Mouse (Mus musculus): ENCODE results near the gene Kif13a. TPM values are rescaled to one million over a fixed set of nuclear protein-coding genes. Genes with fewer than 3 reads are reported as not detected.
A peak's percentile ranks its signal among the peaks of the same experiment; 100 is the strongest.

Gene Kif13a
- polyA plus RNA-seq, 1 experiment: 17.4 TPM

DNA sequence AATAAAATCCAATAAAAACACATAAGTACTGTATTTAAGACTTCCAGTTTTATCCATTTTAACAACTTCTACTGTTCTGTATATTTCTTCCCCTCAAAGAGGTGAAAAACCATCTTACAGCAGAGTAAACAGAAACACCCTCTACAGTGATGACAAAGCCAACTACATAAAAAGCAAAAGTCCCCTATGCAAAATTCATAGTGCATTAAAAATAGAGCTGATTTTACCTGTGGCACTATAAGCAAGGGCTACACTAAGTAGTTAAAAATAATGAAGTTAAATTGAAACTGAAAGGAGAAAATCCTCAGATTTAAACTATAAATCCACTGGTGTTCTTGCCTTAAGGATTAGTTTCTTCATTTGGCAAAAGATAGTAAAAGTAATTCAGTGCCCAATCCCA is 208.7 kb downstream of the Kif13a start:
- Histone ChIP-seq H3K4me3 (ENCODE audit: insufficient read depth, low read depth, low read length) (no peak overlapping the region), H3K4me1 (ENCODE audit: control insufficient read depth, insufficient read depth, low read length) (peaks cover 9% of the 10 kb centered on the region), H3K36me3 (ENCODE audit: control insufficient read depth, insufficient read depth, low read length) (no peaks in the 10 kb centered on the region), H3K27ac (ENCODE audit: insufficient read depth, low read depth, low read length) (no peak overlapping the region), H3K27me3 (replicated peaks; ENCODE audit: control insufficient read depth, insufficient read depth, low read length) (no peaks in the 10 kb centered on the region)
- no peak for DNase-seq
- TF ChIP-seq POLR2A (IDR thresholded peaks at IDR 0.05; ENCODE audit: low read depth, low read length) (no peak), CTCF (conservative IDR thresholded peaks at IDR 0.05; ENCODE audit: insufficient read depth, insufficient read length, low read depth, low read length) (no peak)

DNA sequence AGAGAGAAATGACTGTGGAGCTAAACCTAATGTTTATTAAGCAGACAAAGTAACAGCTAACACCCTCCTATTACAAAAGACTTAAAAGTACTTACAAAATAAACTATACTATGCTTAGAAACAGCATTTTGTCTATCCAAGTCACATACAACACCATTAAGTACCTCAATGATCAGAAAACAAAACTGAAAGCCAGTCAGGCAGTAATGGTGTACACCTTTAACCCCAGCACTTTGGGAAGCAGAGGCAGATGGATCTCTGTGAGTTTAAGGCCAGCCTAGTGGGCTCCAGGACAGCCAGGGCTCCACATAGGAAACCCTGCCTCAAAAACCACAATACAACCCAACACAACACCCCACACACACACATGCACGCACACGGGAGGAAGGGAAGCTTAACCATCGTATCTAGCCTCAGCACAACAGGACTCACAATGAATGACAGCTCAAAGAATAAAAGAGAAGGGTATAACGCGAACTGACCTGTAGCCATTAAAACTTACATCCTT is 210.7 kb downstream of the Kif13a start:
- no peak for DNase-seq
- 75% methylated on average over 5 of the region's 5 CpGs for WGBS
- Histone ChIP-seq H3K27me3 (replicated peaks; ENCODE audit: control insufficient read depth, insufficient read depth, low read length) (no peaks in the 10 kb centered on the region), H3K27ac (ENCODE audit: insufficient read depth, low read depth, low read length) (no peak overlapping the region), H3K4me3 (ENCODE audit: insufficient read depth, low read depth, low read length) (no peak overlapping the region), H3K4me1 (ENCODE audit: control insufficient read depth, insufficient read depth, low read length) (0 out of 2 replicates have a peak, but pooled peaks cover 3% of the 10 kb centered on the region), H3K36me3 (ENCODE audit: control insufficient read depth, insufficient read depth, low read length) (no peaks in the 10 kb centered on the region; the same call in none of the 2 replicates)
- TF ChIP-seq POLR2A (IDR thresholded peaks at IDR 0.05; ENCODE audit: low read depth, low read length) (no peak), CTCF (conservative IDR thresholded peaks at IDR 0.05; ENCODE audit: insufficient read depth, insufficient read length, low read depth, low read length) (no peak)

DNA sequence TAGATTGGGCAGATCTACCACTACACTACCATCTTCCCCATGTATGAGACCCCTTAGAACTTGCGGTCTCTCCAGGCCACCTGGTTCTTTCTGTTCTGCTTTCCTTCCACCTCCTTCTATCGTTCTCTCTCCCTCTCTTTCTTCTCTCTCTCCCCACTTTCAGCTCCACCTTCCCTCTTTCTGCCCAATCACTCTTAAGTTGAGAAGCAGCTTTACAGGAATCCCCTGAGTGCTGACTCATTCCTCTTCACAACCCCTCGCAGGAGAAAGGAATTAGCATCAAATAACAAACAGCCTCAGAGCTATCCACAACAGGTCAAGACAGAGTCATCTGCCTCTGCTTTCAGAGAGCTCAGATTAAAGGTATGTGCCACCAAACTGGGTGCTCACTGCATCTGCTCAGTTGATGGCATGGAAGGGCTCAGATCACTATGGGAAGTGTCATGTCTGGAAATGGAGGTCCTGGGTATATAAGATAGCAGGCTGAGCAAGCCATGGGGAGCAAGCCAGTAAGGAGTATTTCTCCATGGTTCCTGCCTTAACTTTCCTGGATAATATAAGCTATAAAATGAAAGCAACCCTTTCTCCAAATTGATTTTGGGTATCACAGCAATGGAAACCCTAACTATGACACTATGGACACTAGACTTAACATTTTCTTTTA is 213.6 kb downstream of the Kif13a start:
- no peaks in the 10 kb centered on the region; the same call in none of the 2 replicates for H3K36me3 ChIP-seq (ENCODE audit: control insufficient read depth, insufficient read depth, low read length)
- no peak for DNase-seq
- TF ChIP-seq POLR2A (IDR thresholded peaks at IDR 0.05; ENCODE audit: low read depth, low read length) (no peak), CTCF (conservative IDR thresholded peaks at IDR 0.05; ENCODE audit: insufficient read depth, insufficient read length, low read depth, low read length) (no peak)
- no peaks in the 10 kb centered on the region for H3K27me3 ChIP-seq (replicated peaks; ENCODE audit: control insufficient read depth, insufficient read depth, low read length)
- no peak overlapping the region for H3K4me3 ChIP-seq (ENCODE audit: insufficient read depth, low read depth, low read length)
- 69% methylated on average over 3 of the region's 3 CpGs for WGBS
- H3K4me1 ChIP-seq (ENCODE audit: control insufficient read depth, insufficient read depth, low read length): 0 out of 2 replicates have a peak, but pooled peaks cover 3% of the 10 kb centered on the region
- H3K27ac ChIP-seq (ENCODE audit: insufficient read depth, low read depth, low read length): no peak overlapping the region

DNA sequence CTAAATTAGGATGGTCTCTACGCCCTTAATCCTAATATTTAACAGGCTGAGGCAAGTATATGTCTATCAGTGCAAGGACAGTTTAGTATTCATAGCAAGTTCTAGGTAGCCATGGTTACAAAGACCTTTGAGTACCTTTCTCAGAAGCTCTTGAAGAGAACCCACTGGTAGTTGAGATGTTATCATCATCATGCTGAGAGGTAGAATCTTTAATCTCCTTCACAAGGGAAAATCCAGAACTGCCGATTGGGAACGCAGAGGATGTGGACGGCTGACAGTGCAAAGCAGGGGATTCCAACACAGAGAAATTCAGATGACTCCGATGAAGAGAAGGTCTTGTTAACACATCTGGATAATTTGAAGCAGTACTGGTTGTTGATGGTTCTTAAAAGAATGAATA is 216.2 kb downstream of the Kif13a start:
- no peak for DNase-seq
- Histone ChIP-seq H3K27me3 (replicated peaks; ENCODE audit: control insufficient read depth, insufficient read depth, low read length) (no peaks in the 10 kb centered on the region), H3K4me1 (ENCODE audit: control insufficient read depth, insufficient read depth, low read length) (0 out of 2 replicates have a peak, but pooled peaks cover 3% of the 10 kb centered on the region), H3K27ac (ENCODE audit: insufficient read depth, low read depth, low read length) (no peak overlapping the region), H3K36me3 (ENCODE audit: control insufficient read depth, insufficient read depth, low read length) (no peaks in the 10 kb centered on the region; the same call in none of the 2 replicates), H3K4me3 (ENCODE audit: insufficient read depth, low read depth, low read length) (no peak overlapping the region)
- WGBS: 91% methylated on average over 5 of the region's 5 CpGs
- no peak for TF ChIP-seq POLR2A (IDR thresholded peaks at IDR 0.05; ENCODE audit: low read depth, low read length)
- no peak for TF ChIP-seq CTCF (conservative IDR thresholded peaks at IDR 0.05; ENCODE audit: insufficient read depth, insufficient read length, low read depth, low read length)

DNA sequence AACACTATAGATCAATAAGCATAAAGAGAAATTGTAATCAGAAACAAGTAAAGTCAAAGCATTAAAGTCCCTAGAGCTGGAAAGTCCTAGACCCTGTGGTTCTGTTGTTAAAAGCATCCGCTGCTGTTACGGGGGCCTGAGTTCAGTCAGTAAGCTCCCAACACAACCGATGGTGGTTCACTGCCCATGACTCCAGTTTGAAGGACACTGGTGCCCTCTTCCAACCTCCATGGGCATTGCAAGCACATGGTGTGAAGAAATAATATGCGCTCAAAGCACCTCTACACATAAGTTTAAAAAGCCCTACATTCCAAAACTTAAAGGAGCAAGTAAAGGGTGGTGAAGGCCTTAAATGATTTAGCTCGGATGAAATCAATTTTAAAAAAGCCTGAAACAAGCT is 226.5 kb downstream of the Kif13a start:
- Histone ChIP-seq H3K27ac (ENCODE audit: insufficient read depth, low read depth, low read length) (no peak overlapping the region), H3K36me3 (ENCODE audit: control insufficient read depth, insufficient read depth, low read length) (peaks cover 1% of the 10 kb centered on the region; the same call in 1 of the 2 replicates), H3K4me3 (ENCODE audit: insufficient read depth, low read depth, low read length) (no peak overlapping the region), H3K27me3 (replicated peaks; ENCODE audit: control insufficient read depth, insufficient read depth, low read length) (no peaks in the 10 kb centered on the region), H3K4me1 (ENCODE audit: control insufficient read depth, insufficient read depth, low read length) (no peaks in the 10 kb centered on the region)
- no peak for TF ChIP-seq POLR2A (IDR thresholded peaks at IDR 0.05; ENCODE audit: low read depth, low read length)
- peak; percentile 63 for TF ChIP-seq CTCF (conservative IDR thresholded peaks at IDR 0.05; ENCODE audit: insufficient read depth, insufficient read length, low read depth, low read length)
- WGBS: 75% methylated on average over 5 of the region's 5 CpGs
- DNase-seq: peak; percentile 47

DNA sequence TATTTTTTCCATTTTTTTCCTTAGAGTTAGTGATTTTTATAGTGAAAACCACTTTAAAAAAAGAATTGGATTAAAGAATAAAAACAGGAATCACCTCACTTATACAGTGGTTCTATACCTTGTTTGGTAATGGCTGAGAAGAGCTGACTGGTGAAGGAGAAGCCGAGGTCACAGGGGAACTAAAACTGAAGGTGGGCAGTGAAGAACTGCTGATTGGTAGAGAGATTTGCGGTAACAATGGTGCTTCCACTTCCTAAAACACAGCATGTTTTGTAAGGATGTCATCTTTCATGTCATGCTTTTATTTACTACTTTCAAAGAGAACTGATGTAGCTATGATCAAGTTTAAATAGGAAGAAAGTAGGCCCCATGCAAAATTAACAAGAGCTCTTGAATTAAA is 228.2 kb downstream of the Kif13a start:
- Histone ChIP-seq H3K4me1 (ENCODE audit: control insufficient read depth, insufficient read depth, low read length) (0 out of 2 replicates have a peak, but pooled peaks cover 4% of the 10 kb centered on the region), H3K27ac (ENCODE audit: insufficient read depth, low read depth, low read length) (no peak overlapping the region), H3K36me3 (ENCODE audit: control insufficient read depth, insufficient read depth, low read length) (peaks cover 1% of the 10 kb centered on the region; the same call in 1 of the 2 replicates), H3K27me3 (replicated peaks; ENCODE audit: control insufficient read depth, insufficient read depth, low read length) (no peaks in the 10 kb centered on the region), H3K4me3 (ENCODE audit: insufficient read depth, low read depth, low read length) (no peak overlapping the region)
- 87% methylated on average over 2 of the region's 2 CpGs for WGBS
- DNase-seq: no peak
- TF ChIP-seq POLR2A (IDR thresholded peaks at IDR 0.05; ENCODE audit: low read depth, low read length): no peak
- TF ChIP-seq CTCF (conservative IDR thresholded peaks at IDR 0.05; ENCODE audit: insufficient read depth, insufficient read length, low read depth, low read length): no peak

DNA sequence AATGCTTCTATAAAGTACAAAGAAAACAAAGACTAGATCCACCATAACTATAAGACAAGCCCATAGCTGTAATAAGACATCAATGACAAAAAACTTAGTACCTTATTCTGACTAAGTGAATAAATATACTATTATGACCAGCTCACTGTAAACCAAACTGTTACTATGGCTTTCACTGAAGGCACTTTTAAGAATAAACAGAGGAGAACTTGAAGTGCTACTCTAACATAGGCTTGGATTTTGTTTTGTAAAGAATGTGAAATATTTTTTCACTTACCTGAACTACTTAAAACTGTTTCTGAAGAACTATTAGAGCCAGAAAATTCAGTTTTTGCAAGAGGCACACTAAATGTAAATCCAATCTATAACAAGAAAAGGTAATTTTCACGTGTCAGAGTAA is 230.3 kb downstream of the Kif13a start:
- Histone ChIP-seq H3K27me3 (replicated peaks; ENCODE audit: control insufficient read depth, insufficient read depth, low read length) (no peaks in the 10 kb centered on the region), H3K36me3 (ENCODE audit: control insufficient read depth, insufficient read depth, low read length) (peaks cover 1% of the 10 kb centered on the region; the same call in 1 of the 2 replicates), H3K4me3 (ENCODE audit: insufficient read depth, low read depth, low read length) (no peak overlapping the region), H3K4me1 (ENCODE audit: control insufficient read depth, insufficient read depth, low read length) (0 out of 2 replicates have a peak, but pooled peaks cover 4% of the 10 kb centered on the region), H3K27ac (ENCODE audit: insufficient read depth, low read depth, low read length) (no peak overlapping the region)
- DNase-seq: no peak
- TF ChIP-seq CTCF (conservative IDR thresholded peaks at IDR 0.05; ENCODE audit: insufficient read depth, insufficient read length, low read depth, low read length) (no peak), POLR2A (IDR thresholded peaks at IDR 0.05; ENCODE audit: low read depth, low read length) (no peak)
- 94% methylated on average over 1 of the region's 1 CpGs for WGBS

Other genes starting within 250 kb of the Kif13a start
- gene Nup153, start 201.9 kb downstream of the Kif13a start, polyA plus RNA-seq (2012; rRNA removed): 38.2 and 42.0 TPM in 2 replicates
- 2.5 and 2.6 TPM in 2 replicates for gene Nhlrc1, start 85.0 kb upstream of the Kif13a start, polyA plus RNA-seq (2012; rRNA removed)
- gene Kdm1b, start 113.6 kb upstream of the Kif13a start, polyA plus RNA-seq (2012; rRNA removed): 11.4 and 13.7 TPM in 2 replicates
- 52.6 and 55.0 TPM in 2 replicates for gene Tpmt, start 114.9 kb upstream of the Kif13a start, polyA plus RNA-seq (2012; rRNA removed)
- gene Dek, start 176.3 kb upstream of the Kif13a start, polyA plus RNA-seq (2012; rRNA removed): 12.8 and 17.6 TPM in 2 replicates
- gene Rnf144b, start 192.8 kb upstream of the Kif13a start, polyA plus RNA-seq (2012; rRNA removed): 3.1 and 3.2 TPM in 2 replicates